Mouse (Mus musculus): ENCODE measurements at regions not wholly inside any gene's neighbourhood (a gene's known extent, or its start where the extent isn't known, plus 50 kb on each side); places are given as distances from the start of the nearest gene placed in this dataset.

- no peak for DNase-seq (ENCODE audit: extremely low spot score in 1 of 2, low spot score in 1 of 2)
These were observed 53.5 kb upstream of the Osbpl8 start for GRCm38 (mm10) chr10:111111020-111111419.

- peak; percentile 63 to 71 for DNase-seq (ENCODE audit: extremely low spot score in 1 of 2, low spot score in 1 of 2)
These were observed 55.6 kb upstream of the Osbpl8 start for GRCm38 (mm10) chr10:111108658-111109633.

- DNase-seq (ENCODE audit: extremely low spot score in 1 of 2, low spot score in 1 of 2) = no peak
These were observed 56.7 kb upstream of the Osbpl8 start for GRCm38 (mm10) chr10:111107852-111108251.

GRCm38 (mm10) chr10:111107387-111107786, 57.2 kb upstream of the Osbpl8 start:
- peak in 1 of 2 experiments; percentile 58 for DNase-seq (ENCODE audit: extremely low spot score in 1 of 2, low spot score in 1 of 2)

GRCm38 (mm10) chr10:111106411-111106810, 58.1 kb upstream of the Osbpl8 start:
- DNase-seq (ENCODE audit: extremely low spot score in 1 of 2, low spot score in 1 of 2) = no peak

GRCm38 (mm10) chr10:111105662-111106061, 58.9 kb upstream of the Osbpl8 start:
- DNase-seq (ENCODE audit: extremely low spot score in 1 of 2, low spot score in 1 of 2) = no peak

- no peak for DNase-seq (ENCODE audit: extremely low spot score in 1 of 2, low spot score in 1 of 2)
These were observed 61.0 kb upstream of the Osbpl8 start for GRCm38 (mm10) chr10:111103512-111103911.

GRCm38 (mm10) chr10:111103086-111103485, 61.5 kb upstream of the Osbpl8 start:
- no peak for DNase-seq (ENCODE audit: extremely low spot score in 1 of 2, low spot score in 1 of 2)

GRCm38 (mm10) chr10:111101901-111102761, 62.4 kb upstream of the Osbpl8 start:
- no peak for DNase-seq (ENCODE audit: extremely low spot score in 1 of 2, low spot score in 1 of 2)

- peak; percentile 43 to 77 for DNase-seq (ENCODE audit: extremely low spot score in 1 of 2, low spot score in 1 of 2)
These were observed 64.6 kb upstream of the Osbpl8 start for GRCm38 (mm10) chr10:111099812-111100464.

- DNase-seq (ENCODE audit: extremely low spot score in 1 of 2, low spot score in 1 of 2) = no peak
These were observed 65.3 kb upstream of the Osbpl8 start for GRCm38 (mm10) chr10:111099059-111099811.

GRCm38 (mm10) chr10:111097245-111097644, 67.3 kb upstream of the Osbpl8 start:
- DNase-seq (ENCODE audit: extremely low spot score in 1 of 2, low spot score in 1 of 2) = no peak

- no peak for DNase-seq (ENCODE audit: extremely low spot score in 1 of 2, low spot score in 1 of 2)
These were observed 67.7 kb upstream of the Osbpl8 start for GRCm38 (mm10) chr10:111096811-111097210.

GRCm38 (mm10) chr10:111094405-111094804, 70.1 kb upstream of the Osbpl8 start:
- no peak for DNase-seq (ENCODE audit: extremely low spot score in 1 of 2, low spot score in 1 of 2)

GRCm38 (mm10) chr10:111089382-111089781, 75.2 kb upstream of the Osbpl8 start:
- no peak for DNase-seq (ENCODE audit: extremely low spot score in 1 of 2, low spot score in 1 of 2)

GRCm38 (mm10) chr10:111085561-111085960, 75.6 kb upstream of the Zdhhc17 start:
- no peak for DNase-seq (ENCODE audit: extremely low spot score in 1 of 2, low spot score in 1 of 2)

- no peak for DNase-seq (ENCODE audit: extremely low spot score in 1 of 2, low spot score in 1 of 2)
These were observed 74.4 kb upstream of the Zdhhc17 start for GRCm38 (mm10) chr10:111084267-111084780.

GRCm38 (mm10) chr10:111083861-111084260, 73.9 kb upstream of the Zdhhc17 start:
- DNase-seq (ENCODE audit: extremely low spot score in 1 of 2, low spot score in 1 of 2) = no peak

GRCm38 (mm10) chr10:111083338-111083737, 73.4 kb upstream of the Zdhhc17 start:
- no peak for DNase-seq (ENCODE audit: extremely low spot score in 1 of 2, low spot score in 1 of 2)

GRCm38 (mm10) chr10:111080322-111080721, 70.4 kb upstream of the Zdhhc17 start:
- no peak for DNase-seq (ENCODE audit: extremely low spot score in 1 of 2, low spot score in 1 of 2)

All from layer of hippocampus, postnatal 25 days (tissue).